Mouse (Mus musculus): ENCODE measurements at regions not wholly inside any gene's neighbourhood (a gene's known extent, or its start where the extent isn't known, plus 50 kb on each side); places are given as distances from the start of the nearest gene placed in this dataset.
A peak's percentile ranks its signal among the peaks of the same experiment; 100 is the strongest.

DNA sequence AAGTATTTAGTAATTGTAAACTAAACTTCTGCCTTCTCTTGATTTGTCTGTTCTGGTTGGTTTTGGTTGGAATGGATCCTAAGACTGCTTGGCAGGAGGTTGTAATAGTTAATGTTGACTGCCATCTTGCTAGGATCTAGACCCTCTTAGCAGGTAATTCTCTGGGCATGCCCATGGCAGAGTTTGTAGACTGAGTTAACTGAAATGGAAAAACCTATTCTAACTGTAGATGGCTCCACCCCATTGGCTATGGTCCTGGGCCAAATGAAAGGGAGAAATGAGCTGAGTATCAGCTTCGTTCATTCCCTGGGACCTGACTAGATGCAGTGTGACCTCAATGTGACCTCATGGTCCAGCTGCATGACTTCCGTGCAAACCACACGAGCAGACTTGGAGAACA lies 207.7 kb downstream of the Slc30a10 start:
- Histone ChIP-seq H3K27me3 (no peaks in the 10 kb centered on the region), H3K4me3 (no peak overlapping the region), H3K27ac (no peak overlapping the region), H3K4me2 (no peak overlapping the region), H3K4me1 (peaks cover 9% of the 10 kb centered on the region; the same call in 1 of the 2 replicates), H3K9me3 (no peaks in the 10 kb centered on the region), H3K36me3 (no peaks in the 10 kb centered on the region), H3K9ac (no peak overlapping the region)
- no peak for ATAC-seq (ENCODE audit: insufficient number of reproducible peaks, insufficient read depth, low FRiP score, low TSS enrichment, low read depth)
- WGBS, result 62% methylated on average over 3 of the region's 3 CpGs

DNA sequence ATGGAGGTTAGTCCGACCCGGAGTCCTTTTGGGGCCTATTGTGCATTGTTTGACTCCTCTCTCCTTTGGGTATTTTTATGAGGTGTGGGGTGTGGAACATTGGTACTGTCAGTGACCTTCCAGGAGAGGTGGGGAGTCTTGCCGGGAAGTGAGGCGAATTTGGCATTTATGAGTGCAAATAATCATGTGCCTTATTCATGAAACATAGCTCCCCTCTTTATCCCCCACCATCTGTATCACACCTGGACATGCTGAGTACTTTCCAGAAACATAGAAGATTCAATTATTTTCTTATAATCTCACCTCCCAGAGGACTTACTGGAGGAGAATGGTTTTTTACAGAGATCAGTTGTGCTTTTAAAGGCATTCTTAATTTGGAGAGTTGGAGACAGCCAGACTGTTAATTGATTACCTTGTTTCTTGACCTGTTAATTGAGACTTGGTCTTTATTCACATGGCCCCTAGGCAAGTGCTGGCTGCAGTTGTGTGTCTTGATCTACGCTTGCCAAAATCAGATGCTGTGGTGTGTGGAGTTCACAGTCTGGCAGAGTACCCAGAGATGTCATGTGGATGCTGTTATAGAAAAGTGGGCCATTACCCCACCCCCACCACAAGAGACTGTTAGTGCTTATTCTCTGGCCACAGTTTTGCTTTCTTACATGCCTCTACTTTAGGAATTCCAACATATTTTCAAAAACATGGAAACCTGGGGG lies 215.5 kb downstream of the Slc30a10 start:
- no peaks in the 10 kb centered on the region for H3K36me3 ChIP-seq
- no peak overlapping the region for H3K4me3 ChIP-seq
- no peaks in the 10 kb centered on the region for H3K27me3 ChIP-seq
- peak overlapping the region; percentile 66 for H3K27ac ChIP-seq
- peaks cover 37% of the 10 kb centered on the region for H3K4me1 ChIP-seq
- WGBS, result 68% methylated on average over 5 of the region's 5 CpGs
- no peaks in the 10 kb centered on the region for H3K9me3 ChIP-seq
- no peak overlapping the region for H3K9ac ChIP-seq
- ATAC-seq (ENCODE audit: insufficient number of reproducible peaks, insufficient read depth, low FRiP score, low TSS enrichment, low read depth), result no peak
- no peak overlapping the region for H3K4me2 ChIP-seq

DNA sequence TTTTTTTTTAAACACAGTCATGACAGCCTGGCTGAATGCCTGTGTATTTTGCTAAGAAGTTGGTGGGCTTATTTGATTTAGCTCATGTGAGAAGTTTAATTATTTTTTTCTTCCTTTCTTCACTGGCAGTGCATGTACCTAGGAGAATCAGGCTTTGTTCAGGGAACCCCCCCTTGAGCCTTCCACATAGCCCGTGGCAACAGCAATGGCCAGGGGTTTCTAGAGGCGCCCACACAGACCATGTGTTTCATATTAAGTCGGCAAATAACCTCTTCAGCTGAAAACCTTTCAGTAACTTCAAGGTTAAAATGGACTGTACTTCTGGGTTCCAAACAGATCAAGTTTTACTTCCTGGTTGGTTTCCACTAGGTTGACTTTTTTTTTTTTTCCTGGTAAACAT lies 218.3 kb downstream of the Slc30a10 start:
- no peak overlapping the region for H3K4me2 ChIP-seq
- no peaks in the 10 kb centered on the region for H3K36me3 ChIP-seq
- H3K9ac ChIP-seq, result no peak overlapping the region
- peaks cover 28% of the 10 kb centered on the region for H3K4me1 ChIP-seq
- H3K27ac ChIP-seq, result peak overlapping the region; percentile 41; the same call in 1 of the 2 replicates
- no peaks in the 10 kb centered on the region for H3K9me3 ChIP-seq
- H3K4me3 ChIP-seq, result no peak overlapping the region
- whole genome bisulfite sequencing, result 19% methylated on average over 3 of the region's 3 CpGs
- H3K27me3 ChIP-seq, result no peaks in the 10 kb centered on the region
- ATAC-seq (ENCODE audit: insufficient number of reproducible peaks, insufficient read depth, low FRiP score, low TSS enrichment, low read depth), result no peak

DNA sequence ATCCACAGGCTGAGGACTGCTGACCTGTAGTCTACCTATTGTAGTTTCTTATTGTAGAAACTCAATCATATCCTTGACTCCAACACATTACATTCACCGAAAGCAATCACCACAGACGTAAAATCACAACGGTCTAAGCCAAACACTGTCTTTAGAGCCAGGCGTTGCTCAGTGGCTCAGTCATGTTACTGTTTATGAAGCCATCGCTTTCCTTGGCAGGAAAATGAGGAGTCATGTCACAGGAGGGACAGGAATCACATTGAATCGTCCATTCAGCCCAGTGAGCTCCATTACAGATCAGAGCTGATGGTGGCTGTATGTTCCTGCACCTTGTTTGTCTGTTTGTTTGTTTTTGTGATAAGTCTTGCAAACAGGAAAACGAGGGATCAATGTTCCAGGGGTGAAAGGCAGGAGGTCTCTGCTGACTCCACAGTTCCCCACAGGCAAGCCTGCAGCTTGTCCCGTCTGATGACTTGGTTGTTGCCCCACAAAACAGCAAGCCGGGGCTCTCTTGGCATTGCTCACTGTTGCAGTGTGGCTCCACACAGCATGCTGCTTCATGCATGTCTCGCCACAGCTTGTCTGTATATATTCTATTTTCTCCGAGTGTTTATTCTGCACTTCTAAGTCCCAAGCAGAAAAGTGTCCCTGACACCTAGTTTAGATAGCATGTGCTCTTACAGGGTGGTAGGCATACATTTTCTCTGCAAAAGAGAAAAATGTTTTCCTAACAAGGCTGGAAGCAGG lies 221.2 kb downstream of the Slc30a10 start:
- ATAC-seq (ENCODE audit: insufficient number of reproducible peaks, insufficient read depth, low FRiP score, low TSS enrichment, low read depth), result no peak
- no peak overlapping the region for H3K27ac ChIP-seq
- H3K4me1 ChIP-seq, result peaks cover 17% of the 10 kb centered on the region
- no peaks in the 10 kb centered on the region for H3K9me3 ChIP-seq
- H3K9ac ChIP-seq, result no peak overlapping the region
- no peaks in the 10 kb centered on the region for H3K36me3 ChIP-seq
- H3K4me3 ChIP-seq, result no peak overlapping the region
- 79% methylated on average over 11 of the region's 11 CpGs for WGBS
- H3K4me2 ChIP-seq, result no peak overlapping the region
- no peaks in the 10 kb centered on the region for H3K27me3 ChIP-seq

DNA sequence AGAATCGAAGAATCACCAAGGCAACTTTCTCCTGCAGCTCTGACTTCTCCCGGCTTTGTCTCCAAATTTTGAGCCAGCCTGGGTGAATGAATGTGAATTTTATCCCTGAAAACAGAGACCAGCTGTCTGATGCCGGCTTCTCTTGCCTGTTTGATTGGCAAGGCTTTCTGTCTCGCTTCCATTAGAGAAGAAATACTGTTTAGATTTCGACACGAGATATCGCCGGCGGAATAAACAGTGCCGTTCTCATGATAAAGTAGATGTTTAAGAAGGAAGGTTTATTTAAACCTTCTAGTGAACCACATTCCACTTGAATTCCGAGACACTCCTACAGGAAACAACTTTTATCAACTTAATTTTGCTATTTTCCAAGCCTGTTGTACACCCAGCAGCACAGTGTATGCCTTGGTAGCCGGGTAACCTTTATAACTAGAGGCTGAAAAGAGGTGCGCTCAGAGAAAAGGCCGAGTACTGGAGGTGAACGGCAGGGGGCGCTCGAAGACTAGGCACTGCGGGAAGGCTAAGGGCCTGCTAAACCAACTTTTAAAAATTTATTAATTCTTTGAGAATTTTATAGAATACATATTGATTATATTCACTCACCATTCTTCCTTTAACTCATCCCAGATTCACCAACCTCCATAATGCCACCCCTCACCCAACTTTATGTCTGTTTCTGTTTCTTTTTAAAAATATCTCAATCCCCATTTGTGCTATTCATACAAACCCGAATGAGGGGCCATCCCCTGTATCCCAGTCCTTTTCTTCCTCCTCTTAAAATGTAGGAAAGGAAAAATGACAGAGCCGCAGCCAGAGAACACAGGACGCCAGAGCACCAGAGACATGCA lies 227.2 kb downstream of the Slc30a10 start:
- Histone ChIP-seq H3K4me2 (peak overlapping the region; percentile 18; the same call in 1 of the 2 replicates), H3K4me3 (no peak overlapping the region), H3K4me1 (peaks cover 31% of the 10 kb centered on the region), H3K9ac (0 out of 2 replicates have a peak overlapping the region, but pooled peaks have one; percentile 28), H3K9me3 (no peaks in the 10 kb centered on the region), H3K36me3 (no peaks in the 10 kb centered on the region), H3K27ac (peak overlapping the region; percentile 79), H3K27me3 (no peaks in the 10 kb centered on the region)
- 24% methylated on average over 21 of the region's 21 CpGs for WGBS
- ATAC-seq (ENCODE audit: insufficient number of reproducible peaks, insufficient read depth, low FRiP score, low TSS enrichment, low read depth), result no peak

DNA sequence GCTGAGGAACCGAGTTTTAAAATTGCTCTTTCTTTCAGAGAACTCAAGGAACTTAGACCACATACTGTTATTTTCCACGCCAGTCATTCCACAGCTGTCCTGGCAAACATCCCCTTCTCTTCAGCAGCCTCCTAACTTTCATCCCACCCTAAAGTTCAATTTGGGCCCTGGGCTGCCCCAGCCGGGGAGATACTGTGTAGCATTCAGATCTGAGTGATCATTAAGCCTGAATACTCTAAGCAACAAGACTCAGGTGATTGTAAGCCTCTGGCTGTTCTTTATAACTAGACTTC lies 227.8 kb downstream of the Slc30a10 start:
- WGBS, result 33% methylated on average over 3 of the region's 3 CpGs
- Histone ChIP-seq H3K9me3 (no peaks in the 10 kb centered on the region), H3K4me2 (no peak overlapping the region), H3K4me3 (no peak overlapping the region), H3K9ac (no peak overlapping the region), H3K36me3 (no peaks in the 10 kb centered on the region), H3K4me1 (peaks cover 31% of the 10 kb centered on the region), H3K27me3 (no peaks in the 10 kb centered on the region), H3K27ac (peak overlapping the region; percentile 79)
- no peak for ATAC-seq (ENCODE audit: insufficient number of reproducible peaks, insufficient read depth, low FRiP score, low TSS enrichment, low read depth)

DNA sequence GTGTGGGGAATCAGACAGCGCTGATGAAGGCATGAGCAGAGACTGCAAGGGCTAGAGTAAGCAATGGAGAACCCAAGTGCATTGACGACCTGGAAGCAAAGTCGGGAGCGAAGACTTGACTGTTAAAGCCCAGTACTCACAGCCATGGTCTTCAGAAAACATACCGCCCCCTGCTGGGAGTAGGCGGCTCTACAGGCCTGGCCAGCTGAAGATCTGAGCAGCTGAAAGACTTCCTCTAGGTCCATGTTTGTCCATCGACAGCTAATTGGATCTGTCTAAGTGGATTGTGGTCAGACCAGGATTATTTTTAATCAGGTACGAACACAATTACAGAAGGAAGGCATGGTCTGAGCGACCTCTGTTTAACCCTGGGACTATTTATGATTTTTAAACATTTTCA lies 230.0 kb downstream of the Slc30a10 start:
- H3K27ac ChIP-seq, result peak overlapping the region; percentile 39; the same call in 1 of the 2 replicates
- H3K4me2 ChIP-seq, result no peak overlapping the region
- no peak overlapping the region for H3K4me3 ChIP-seq
- no peak overlapping the region for H3K9ac ChIP-seq
- no peaks in the 10 kb centered on the region for H3K36me3 ChIP-seq
- H3K27me3 ChIP-seq, result no peaks in the 10 kb centered on the region
- no peaks in the 10 kb centered on the region for H3K9me3 ChIP-seq
- H3K4me1 ChIP-seq, result peaks cover 31% of the 10 kb centered on the region
- ATAC-seq (ENCODE audit: insufficient number of reproducible peaks, insufficient read depth, low FRiP score, low TSS enrichment, low read depth), result no peak
- 72% methylated on average over 9 of the region's 9 CpGs for WGBS

DNA sequence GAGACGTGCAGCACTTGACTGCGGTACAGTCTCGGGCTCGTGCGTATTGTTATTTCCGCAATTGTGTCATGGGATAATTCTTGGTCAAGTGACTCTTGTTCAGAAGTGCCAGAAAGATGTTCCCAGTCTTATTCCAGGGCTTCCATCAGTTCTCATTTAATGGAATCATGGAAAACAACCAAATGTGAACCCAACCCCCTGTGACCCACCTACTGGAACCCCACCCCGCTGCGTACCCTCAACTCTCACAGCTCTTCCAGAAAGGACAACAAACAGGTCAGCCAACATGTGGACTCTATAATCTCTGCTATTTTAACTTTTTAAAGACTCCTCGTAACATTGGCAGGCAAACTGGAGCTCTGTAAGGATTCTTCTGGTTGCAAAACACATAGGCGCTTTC lies 233.9 kb downstream of the Slc30a10 start:
- Histone ChIP-seq H3K27me3 (no peaks in the 10 kb centered on the region), H3K36me3 (no peaks in the 10 kb centered on the region), H3K9ac (no peak overlapping the region), H3K4me1 (peaks cover 12% of the 10 kb centered on the region), H3K9me3 (no peaks in the 10 kb centered on the region), H3K4me3 (no peak overlapping the region), H3K27ac (no peak overlapping the region), H3K4me2 (no peak overlapping the region)
- WGBS, result 90% methylated on average over 10 of the region's 10 CpGs
- ATAC-seq (ENCODE audit: insufficient number of reproducible peaks, insufficient read depth, low FRiP score, low TSS enrichment, low read depth), result no peak

DNA sequence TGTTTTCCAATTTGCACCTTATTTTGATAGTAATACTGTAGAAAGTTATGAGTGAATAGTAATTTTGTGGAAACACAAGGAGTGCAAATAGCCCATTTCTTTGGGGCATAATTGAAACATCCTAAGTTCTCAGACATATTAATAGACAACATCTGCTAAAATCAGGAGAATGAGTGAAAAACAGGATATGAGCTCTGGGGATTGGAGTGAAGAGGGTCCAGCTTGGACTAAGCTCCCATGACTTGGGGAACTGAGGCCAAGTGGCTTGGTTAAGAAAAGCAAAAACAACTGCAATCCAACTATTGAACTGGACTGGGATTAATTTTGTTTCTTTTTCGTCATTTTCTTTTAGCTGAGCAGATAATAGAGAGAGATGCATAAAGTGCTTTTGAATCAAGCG lies 240.7 kb downstream of the Slc30a10 start:
- whole genome bisulfite sequencing, result 85% methylated on average over 2 of the region's 2 CpGs
- no peaks in the 10 kb centered on the region for H3K27me3 ChIP-seq
- no peaks in the 10 kb centered on the region for H3K4me1 ChIP-seq
- H3K9ac ChIP-seq, result no peak overlapping the region
- H3K27ac ChIP-seq, result no peak overlapping the region
- no peak overlapping the region for H3K4me2 ChIP-seq
- H3K4me3 ChIP-seq, result no peak overlapping the region
- H3K36me3 ChIP-seq, result no peaks in the 10 kb centered on the region
- ATAC-seq (ENCODE audit: insufficient number of reproducible peaks, insufficient read depth, low FRiP score, low TSS enrichment, low read depth), result no peak
- H3K9me3 ChIP-seq, result no peaks in the 10 kb centered on the region

DNA sequence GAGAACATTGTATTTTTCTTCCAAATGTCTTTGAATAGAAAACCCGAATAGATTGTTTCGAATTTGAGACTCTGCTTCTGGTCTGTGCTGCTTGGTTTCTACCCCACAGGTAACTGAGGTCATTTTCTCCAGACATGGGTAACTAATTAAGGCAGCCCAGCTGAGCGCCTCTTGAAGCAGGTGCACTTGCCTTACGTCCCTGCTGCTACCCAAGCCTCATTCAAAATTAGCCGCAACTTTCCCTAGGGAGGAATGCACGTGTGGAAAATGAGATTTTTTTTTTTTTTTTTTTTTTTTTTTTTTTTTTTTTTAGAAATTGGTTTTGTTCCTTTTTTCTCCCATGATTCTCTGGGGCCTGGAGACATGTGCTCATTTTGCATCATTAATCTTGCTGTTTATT lies 245.1 kb downstream of the Slc30a10 start:
- Histone ChIP-seq H3K36me3 (no peaks in the 10 kb centered on the region), H3K4me2 (no peak overlapping the region), H3K4me3 (no peak overlapping the region), H3K9me3 (no peaks in the 10 kb centered on the region), H3K9ac (no peak overlapping the region), H3K27me3 (no peaks in the 10 kb centered on the region), H3K4me1 (no peaks in the 10 kb centered on the region), H3K27ac (no peak overlapping the region)
- ATAC-seq (ENCODE audit: insufficient number of reproducible peaks, insufficient read depth, low FRiP score, low TSS enrichment, low read depth), result no peak
- 74% methylated on average over 6 of the region's 6 CpGs for WGBS

DNA sequence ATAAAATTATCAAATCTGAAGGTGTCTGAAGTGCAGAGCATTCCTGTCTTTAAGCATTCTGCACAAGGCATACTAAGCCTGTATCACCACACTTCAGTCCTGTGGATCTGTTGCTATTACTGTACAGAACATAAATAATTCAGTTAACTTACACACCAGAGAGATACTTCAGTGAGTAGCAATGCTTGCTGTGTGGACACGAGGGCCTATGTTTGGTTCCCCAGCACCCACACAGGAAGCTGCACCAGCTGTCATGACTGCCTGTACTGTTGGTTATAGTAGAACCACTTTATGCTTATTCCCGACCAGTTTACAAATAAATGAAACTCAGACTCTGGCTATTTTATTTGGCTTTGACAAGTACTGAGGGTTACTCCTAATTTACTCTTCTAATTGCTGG lies 271.7 kb downstream of the Slc30a10 start:
- no peak overlapping the region for H3K27ac ChIP-seq
- whole genome bisulfite sequencing, result 73% methylated on average over 2 of the region's 2 CpGs
- H3K36me3 ChIP-seq, result no peaks in the 10 kb centered on the region
- H3K9me3 ChIP-seq, result no peaks in the 10 kb centered on the region
- peaks cover 18% of the 10 kb centered on the region for H3K27me3 ChIP-seq
- H3K9ac ChIP-seq, result no peak overlapping the region
- no peak overlapping the region for H3K4me3 ChIP-seq
- no peak for ATAC-seq (ENCODE audit: insufficient number of reproducible peaks, insufficient read depth, low FRiP score, low TSS enrichment, low read depth)
- H3K4me2 ChIP-seq, result no peak overlapping the region
- peaks cover 17% of the 10 kb centered on the region for H3K4me1 ChIP-seq

Data from embryonic facial prominence, embryonic 13.5 days (tissue).